Mouse (Mus musculus): ENCODE measurements at regions not wholly inside any gene's neighbourhood (a gene's known extent, or its start where the extent isn't known, plus 50 kb on each side); places are given as distances from the start of the nearest gene placed in this dataset.

- DNase-seq = no peak
Observed at GRCm38 (mm10) chr12:10272038-10272437, 97.7 kb upstream of the Nt5c1b start.

- no peak for DNase-seq
Observed at GRCm38 (mm10) chr12:10275226-10275625, 94.5 kb upstream of the Nt5c1b start.

GRCm38 (mm10) chr12:10292646-10293045 is 77.1 kb upstream of the Nt5c1b start:
- DNase-seq = no peak

- no peak for DNase-seq
Observed at GRCm38 (mm10) chr12:10305970-10306369, 63.8 kb upstream of the Nt5c1b start.
